Mouse (Mus musculus) spleen, postnatal 10 days (tissue): ENCODE results near the gene Btg1.

ENCODE experiments used
- DNase-seq, 2 experiments: peaks; one replicate each; pipeline ENCODE4 v3.0.0; 2021 to 2022; ENCODE audit warnings: low spot score in 2 of 2

Gene Btg1

GRCm38 (mm10) chr10:96609356-96610345 lies 7.2 kb upstream of the Btg1 start:
- DNase-seq, result no peak

GRCm38 (mm10) chr10:96616001-96616708 lies 651 bp upstream of the Btg1 start:
- no peak for DNase-seq

- DNase-seq, result peak; percentile 71 to 77
Measured at GRCm38 (mm10) chr10:96617221-96617950, 580 bp downstream of the Btg1 start.

GRCm38 (mm10) chr10:96617951-96618575 lies 1.3 kb downstream of the Btg1 start:
- DNase-seq, result peak; percentile 76 to 82

- DNase-seq, result no peak
Measured at GRCm38 (mm10) chr10:96619951-96620889, 3.4 kb downstream of the Btg1 start.

- DNase-seq, result peak in 1 of 2 experiments; percentile 54
Measured at GRCm38 (mm10) chr10:96620890-96621271, 4.1 kb downstream of the Btg1 start.

GRCm38 (mm10) chr10:96621361-96621945 lies 4.6 kb downstream of the Btg1 start:
- DNase-seq, result no peak

- no peak for DNase-seq
Measured at GRCm38 (mm10) chr10:96621980-96622645, 5.3 kb downstream of the Btg1 start.

GRCm38 (mm10) chr10:96622761-96623632 lies 6.2 kb downstream of the Btg1 start:
- peak in 1 of 2 experiments; percentile 33 for DNase-seq

GRCm38 (mm10) chr10:96623633-96624195 lies 6.9 kb downstream of the Btg1 start:
- no peak for DNase-seq

- DNase-seq, result no peak
Measured at GRCm38 (mm10) chr10:96624406-96624805, 7.6 kb downstream of the Btg1 start.

- no peak for DNase-seq
Measured at GRCm38 (mm10) chr10:96625061-96625460, 8.3 kb downstream of the Btg1 start.

GRCm38 (mm10) chr10:96625682-96626081 lies 8.9 kb downstream of the Btg1 start:
- no peak for DNase-seq

- DNase-seq, result no peak
Measured at GRCm38 (mm10) chr10:96626120-96626750, 9.4 kb downstream of the Btg1 start.

GRCm38 (mm10) chr10:96627332-96627731 lies 10.5 kb downstream of the Btg1 start:
- no peak for DNase-seq

GRCm38 (mm10) chr10:96628100-96628912 lies 11.5 kb downstream of the Btg1 start:
- DNase-seq, result no peak

- no peak for DNase-seq
Measured at GRCm38 (mm10) chr10:96628913-96629199, 12.1 kb downstream of the Btg1 start.
